Mouse (Mus musculus): Measurements from ENCODE around the gene Eif4ebp2. TPM values are rescaled to one million over a fixed set of nuclear protein-coding genes. Genes with fewer than 3 reads are reported as not detected.

Gene Eif4ebp2
- polyA plus RNA-seq, 1 experiment, result 42.3 TPM

DNA sequence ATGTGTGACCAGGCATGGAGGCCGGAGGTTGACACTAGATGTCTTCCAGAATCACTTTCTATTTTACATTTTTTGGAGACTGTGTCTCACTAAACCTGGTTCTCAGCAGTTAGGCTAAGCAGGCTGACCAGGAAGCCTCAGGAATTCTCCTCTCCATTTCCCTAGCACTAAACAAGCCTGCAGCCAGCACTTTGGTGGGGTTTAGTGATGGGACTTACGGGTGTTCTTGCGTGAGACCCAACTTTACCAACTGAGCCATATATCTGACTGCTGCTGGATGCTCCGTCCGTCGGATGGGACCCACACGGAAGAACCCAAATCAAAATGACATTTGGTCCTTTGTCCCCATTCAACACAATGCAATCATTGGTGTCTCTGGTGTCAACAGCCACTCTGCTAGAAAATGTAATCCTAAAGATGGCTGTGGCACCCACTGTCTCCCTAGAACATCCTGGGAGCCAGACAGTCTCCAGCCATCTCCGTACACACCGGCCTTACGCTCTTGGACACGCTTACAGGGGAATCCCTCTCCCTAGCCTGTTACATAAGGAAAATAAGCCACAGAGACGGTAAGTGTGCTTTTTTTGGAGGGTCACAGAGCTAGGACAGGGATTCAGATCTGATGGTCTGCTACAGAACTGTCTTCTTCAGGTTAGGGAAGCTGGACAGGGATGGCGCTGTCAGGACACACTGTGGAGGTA, 73.0 kb downstream of the Eif4ebp2 start:
- H3K79me3 ChIP-seq (ENCODE audit: low read depth), result no peaks in the 10 kb centered on the region
- no peak overlapping the region for H3ac ChIP-seq (ENCODE audit: control insufficient read depth, insufficient read length, low read depth)
- no peak for TF ChIP-seq MYOD1 (IDR thresholded peaks at IDR 0.05; ENCODE audit: control insufficient read depth, insufficient read length, low read depth)
- no peak for TF ChIP-seq MAX (IDR thresholded peaks at IDR 0.05)
- no peak for TF ChIP-seq USF1 (IDR thresholded peaks at IDR 0.05; ENCODE audit: low read depth)
- no peak for TF ChIP-seq MYOG (IDR thresholded peaks at IDR 0.05; ENCODE audit: control insufficient read depth, extremely low read depth, insufficient read length)
- TF ChIP-seq CEBPB (IDR thresholded peaks at IDR 0.05; ENCODE audit: low read depth), result no peak
- TF ChIP-seq CTCF (IDR thresholded peaks at IDR 0.05; ENCODE audit: control insufficient read depth, insufficient read depth, insufficient read length), result no peak
- no peak for TF ChIP-seq FOSL1 (IDR thresholded peaks at IDR 0.05; ENCODE audit: insufficient read depth, low read length, poor library complexity, severe bottlenecking)
- no peaks in the 10 kb centered on the region for H3K27me3 ChIP-seq (ENCODE audit: control insufficient read depth, insufficient read depth, insufficient read length)
- H3K79me2 ChIP-seq (ENCODE audit: control insufficient read depth, insufficient read depth), result no peaks in the 10 kb centered on the region
- no peak overlapping the region for H3K4me3 ChIP-seq (ENCODE audit: insufficient read depth, poor library complexity, severe bottlenecking)
- peaks cover 3% of the 10 kb centered on the region for H3K36me3 ChIP-seq (ENCODE audit: control insufficient read depth, insufficient read depth)

DNA sequence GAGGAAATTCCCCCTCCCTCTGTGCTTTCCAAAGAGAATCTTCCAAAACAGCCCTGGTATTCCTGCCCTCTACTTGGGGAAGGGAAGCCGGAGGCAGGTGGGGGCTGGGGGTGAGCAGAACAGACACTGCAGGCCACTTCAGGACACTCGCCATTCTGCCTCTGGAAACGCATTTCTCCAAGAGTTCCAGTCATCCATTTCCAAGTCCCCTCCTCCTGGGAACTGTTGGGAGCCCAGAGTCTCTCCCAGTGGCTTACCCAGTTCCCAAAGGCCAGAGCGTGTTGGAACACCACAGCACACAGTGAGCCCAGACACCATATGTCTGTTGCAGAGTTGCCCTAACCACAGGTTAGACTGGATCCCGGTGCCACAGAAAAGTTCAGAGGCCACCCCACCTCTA, 73.8 kb downstream of the Eif4ebp2 start:
- no peaks in the 10 kb centered on the region for H3K27me3 ChIP-seq (ENCODE audit: control insufficient read depth, insufficient read depth, insufficient read length)
- H3K4me3 ChIP-seq (ENCODE audit: insufficient read depth, poor library complexity, severe bottlenecking), result no peak overlapping the region
- peaks cover 3% of the 10 kb centered on the region for H3K36me3 ChIP-seq (ENCODE audit: control insufficient read depth, insufficient read depth)
- no peak for TF ChIP-seq MAX (IDR thresholded peaks at IDR 0.05)
- no peak for TF ChIP-seq CEBPB (IDR thresholded peaks at IDR 0.05; ENCODE audit: low read depth)
- TF ChIP-seq USF1 (IDR thresholded peaks at IDR 0.05; ENCODE audit: low read depth), result no peak
- no peak for TF ChIP-seq CTCF (IDR thresholded peaks at IDR 0.05; ENCODE audit: control insufficient read depth, insufficient read depth, insufficient read length)
- no peak for TF ChIP-seq MYOG (IDR thresholded peaks at IDR 0.05; ENCODE audit: control insufficient read depth, extremely low read depth, insufficient read length)
- TF ChIP-seq FOSL1 (IDR thresholded peaks at IDR 0.05; ENCODE audit: insufficient read depth, low read length, poor library complexity, severe bottlenecking), result no peak
- no peak for TF ChIP-seq MYOD1 (IDR thresholded peaks at IDR 0.05; ENCODE audit: control insufficient read depth, insufficient read length, low read depth)
- H3ac ChIP-seq (ENCODE audit: control insufficient read depth, insufficient read length, low read depth), result no peak overlapping the region
- no peaks in the 10 kb centered on the region for H3K79me3 ChIP-seq (ENCODE audit: low read depth)
- H3K79me2 ChIP-seq (ENCODE audit: control insufficient read depth, insufficient read depth), result no peaks in the 10 kb centered on the region

Other genes starting within 250 kb of the Eif4ebp2 start
- 7.0 TPM for gene Adamts14, start 179.2 kb downstream of the Eif4ebp2 start, polyA plus RNA-seq (2012; fragmentation: generic; extraction: Trizol)
- gene Prf1, start 154.8 kb downstream of the Eif4ebp2 start, polyA plus RNA-seq (2012; fragmentation: generic; extraction: Trizol), result not detected
- 8.9 TPM for gene Pald1, start 69.1 kb downstream of the Eif4ebp2 start, polyA plus RNA-seq (2012; fragmentation: generic; extraction: Trizol)
- gene Nodal, start 34.7 kb downstream of the Eif4ebp2 start, polyA plus RNA-seq (2012; fragmentation: generic; extraction: Trizol), result not detected
- 11.8 TPM for gene Lrrc20, start 23.1 kb upstream of the Eif4ebp2 start, polyA plus RNA-seq (2012; fragmentation: generic; extraction: Trizol)
- gene Npffr1, start 142.8 kb upstream of the Eif4ebp2 start, polyA plus RNA-seq (2012; fragmentation: generic; extraction: Trizol), result not detected
- 189 TPM for gene Ppa1, start 195.9 kb upstream of the Eif4ebp2 start, polyA plus RNA-seq (2012; fragmentation: generic; extraction: Trizol)
- gene Sar1a, start 227.6 kb upstream of the Eif4ebp2 start, polyA plus RNA-seq (2012; fragmentation: generic; extraction: Trizol), result 150 TPM
- 20.3 TPM for gene Tysnd1, start 242.9 kb upstream of the Eif4ebp2 start, polyA plus RNA-seq (2012; fragmentation: generic; extraction: Trizol)